ENCODE assay signal across 20 mouse cellular contexts in the genomic region with DNA sequence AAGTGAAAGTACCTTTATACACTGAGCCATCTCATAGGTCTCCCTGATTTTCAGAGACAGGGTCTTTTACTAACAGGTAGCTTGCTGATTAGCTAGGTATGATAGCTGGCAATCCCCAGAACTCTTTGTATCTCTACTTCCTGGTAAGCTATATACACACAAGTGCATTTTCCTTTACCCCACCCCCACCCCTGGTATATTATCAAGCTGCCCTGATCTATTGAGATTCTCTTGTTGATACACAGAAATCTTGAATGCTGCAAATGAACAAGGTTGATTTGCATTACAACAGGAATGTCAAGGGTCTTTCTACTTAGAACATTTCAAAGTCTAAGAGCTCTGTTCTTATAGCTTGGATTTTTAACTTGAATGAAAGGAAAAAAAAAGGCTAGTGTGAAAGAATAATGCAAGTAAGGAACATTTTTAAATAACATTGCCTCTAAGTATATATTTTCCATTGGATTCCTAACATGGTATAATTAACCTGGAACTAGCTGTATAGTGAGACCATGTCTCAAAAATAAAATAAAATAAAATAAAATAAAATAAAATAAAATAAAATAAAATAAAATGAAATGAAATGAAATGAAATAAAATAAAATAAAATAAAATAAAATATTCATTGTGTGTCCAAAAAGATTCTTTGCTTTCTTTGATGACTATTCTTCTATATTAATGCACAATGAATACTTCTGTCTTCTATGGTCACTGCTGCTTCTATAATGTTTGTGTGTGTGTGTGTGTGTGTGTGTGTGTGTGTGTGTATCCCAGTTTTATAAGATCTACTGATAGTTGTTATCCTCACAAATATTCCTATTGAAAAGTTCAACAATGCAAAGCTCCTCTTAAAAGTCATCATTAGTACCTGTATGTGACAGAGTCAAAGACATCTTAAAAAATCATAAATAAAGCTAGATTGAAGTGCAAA.
DNase-seq lines count a peak whose midpoint lies in the region; ATAC-seq and TF ChIP-seq lines count a peak whose summit lies in the region.
"Had no signal": no experiment of that assay in that cellular context is flagged by ENCODE, and none has a peak within 500 bp of the region (broad histone marks: within the 10 kb centered on the region; RNA-seq: fewer than 3 reads in every experiment).

No protein-coding gene starts in this region.

- H3K4me2 ChIP-seq in forebrain, embryonic 12.5 days: no peak overlapping the region
- no peak overlapping the region for H3K4me2 ChIP-seq in midbrain, embryonic 12.5 days (replicated peaks)
- H3K4me2 ChIP-seq in midbrain, embryonic 14.5 days (ENCODE audit: low read length): no peak overlapping the region
- H3K4me2 ChIP-seq in forebrain, embryonic 16.5 days (ENCODE audit: low read length): no peak overlapping the region
- H3K4me2 ChIP-seq in intestine, embryonic 15.5 days (replicated peaks): no peak overlapping the region
- H3K4me2 ChIP-seq: embryonic facial prominence, embryonic 12.5 days; heart, embryonic 13.5 days; hindbrain, embryonic 14.5 days had no signal

- H3K27ac ChIP-seq in forebrain, embryonic 12.5 days: no peak overlapping the region
- H3K27ac ChIP-seq in forebrain, embryonic 10.5 days: no peak overlapping the region
- no peak overlapping the region for H3K27ac ChIP-seq in midbrain, embryonic 12.5 days (replicated peaks)
- no peak overlapping the region for H3K27ac ChIP-seq in midbrain, embryonic 14.5 days (replicated peaks; ENCODE audit: low read depth, low read length)
- no peak overlapping the region for H3K27ac ChIP-seq in forebrain, embryonic 16.5 days (ENCODE audit: low read length)
- H3K27ac ChIP-seq in intestine, embryonic 15.5 days: no peak overlapping the region
- H3K27ac ChIP-seq: embryonic facial prominence, embryonic 12.5 days; heart, embryonic 13.5 days; hindbrain, embryonic 14.5 days had no signal

- no peak for TF ChIP-seq CTCF in brain, embryonic 14.5 days (IDR thresholded peaks at IDR 0.05; ENCODE audit: borderline replicate concordance, extremely low read depth, insufficient read depth, insufficient read length)

- no peaks in the 10 kb centered on the region for H3K36me3 ChIP-seq in forebrain, embryonic 12.5 days (replicated peaks)
- no peaks in the 10 kb centered on the region for H3K36me3 ChIP-seq in forebrain, embryonic 10.5 days (replicated peaks)
- H3K36me3 ChIP-seq in midbrain, embryonic 12.5 days: no peaks in the 10 kb centered on the region
- H3K36me3 ChIP-seq in midbrain, embryonic 14.5 days (ENCODE audit: control insufficient read depth, insufficient read depth, low read length): no peaks in the 10 kb centered on the region
- H3K36me3 ChIP-seq in forebrain, embryonic 16.5 days (ENCODE audit: control insufficient read depth, insufficient read depth): no peaks in the 10 kb centered on the region
- H3K36me3 ChIP-seq in intestine, embryonic 15.5 days: no peaks in the 10 kb centered on the region
- H3K36me3 ChIP-seq: embryonic facial prominence, embryonic 12.5 days; heart, embryonic 13.5 days had no signal

- H3K4me1 ChIP-seq in forebrain, embryonic 12.5 days: 0 out of 2 replicates have a peak, but pooled peaks cover 3% of the 10 kb centered on the region
- H3K4me1 ChIP-seq in forebrain, embryonic 10.5 days: peaks cover 4% of the 10 kb centered on the region; the same call in 1 of the 2 replicates
- H3K4me1 ChIP-seq in midbrain, embryonic 12.5 days: no peaks in the 10 kb centered on the region
- H3K4me1 ChIP-seq in midbrain, embryonic 14.5 days (ENCODE audit: control insufficient read depth, insufficient read depth, low read length): peaks cover 4% of the 10 kb centered on the region; the same call in 1 of the 2 replicates
- no peaks in the 10 kb centered on the region for H3K4me1 ChIP-seq in forebrain, embryonic 16.5 days (replicated peaks; ENCODE audit: control insufficient read depth, insufficient read depth, low read length)
- no peaks in the 10 kb centered on the region for H3K4me1 ChIP-seq in intestine, embryonic 15.5 days (replicated peaks)
- H3K4me1 ChIP-seq: embryonic facial prominence, embryonic 12.5 days; heart, embryonic 13.5 days had no signal

- H3K9ac ChIP-seq in forebrain, embryonic 12.5 days: no peak overlapping the region
- no peak overlapping the region for H3K9ac ChIP-seq in midbrain, embryonic 12.5 days (replicated peaks)
- no peak overlapping the region for H3K9ac ChIP-seq in midbrain, embryonic 14.5 days (replicated peaks; ENCODE audit: low read length)
- H3K9ac ChIP-seq in forebrain, embryonic 16.5 days (replicated peaks; ENCODE audit: low read depth, low read length): no peak overlapping the region
- no peak overlapping the region for H3K9ac ChIP-seq in intestine, embryonic 15.5 days
- H3K9ac ChIP-seq: embryonic facial prominence, embryonic 12.5 days; heart, embryonic 13.5 days; hindbrain, embryonic 14.5 days had no signal

- H3K27me3 ChIP-seq in forebrain, embryonic 12.5 days: no peaks in the 10 kb centered on the region
- H3K27me3 ChIP-seq in forebrain, embryonic 10.5 days (ENCODE audit: poor library complexity, severe bottlenecking): no peaks in the 10 kb centered on the region
- no peaks in the 10 kb centered on the region for H3K27me3 ChIP-seq in midbrain, embryonic 12.5 days
- H3K27me3 ChIP-seq in midbrain, embryonic 14.5 days (ENCODE audit: control insufficient read depth, insufficient read depth, low read length): no peaks in the 10 kb centered on the region
- H3K27me3 ChIP-seq in forebrain, embryonic 16.5 days (replicated peaks; ENCODE audit: control insufficient read depth, insufficient read depth, low read length): no peaks in the 10 kb centered on the region
- no peaks in the 10 kb centered on the region for H3K27me3 ChIP-seq in intestine, embryonic 15.5 days (replicated peaks)
- H3K27me3 ChIP-seq: CH12.LX; embryonic facial prominence, embryonic 12.5 days; heart, embryonic 13.5 days had no signal

- no peak for TF ChIP-seq POLR2A in brain, embryonic 14.5 days (IDR thresholded peaks at IDR 0.05; ENCODE audit: borderline replicate concordance, extremely low read depth, insufficient read depth, insufficient read length, poor library complexity, severe bottlenecking)

- no peaks in the 10 kb centered on the region for H3K9me3 ChIP-seq in forebrain, embryonic 12.5 days
- no peaks in the 10 kb centered on the region for H3K9me3 ChIP-seq in forebrain, embryonic 10.5 days
- no peaks in the 10 kb centered on the region for H3K9me3 ChIP-seq in midbrain, embryonic 12.5 days
- H3K9me3 ChIP-seq in midbrain, embryonic 14.5 days (ENCODE audit: control insufficient read depth, low read length): no peaks in the 10 kb centered on the region
- H3K9me3 ChIP-seq in forebrain, embryonic 16.5 days (ENCODE audit: control insufficient read depth, low read length): no peaks in the 10 kb centered on the region
- no peaks in the 10 kb centered on the region for H3K9me3 ChIP-seq in intestine, embryonic 15.5 days
- H3K9me3 ChIP-seq: embryonic facial prominence, embryonic 12.5 days; heart, embryonic 13.5 days had no signal

- H3K4me3 ChIP-seq in forebrain, embryonic 12.5 days (replicated peaks): no peak overlapping the region
- no peak overlapping the region for H3K4me3 ChIP-seq in forebrain, embryonic 10.5 days
- no peak overlapping the region for H3K4me3 ChIP-seq in midbrain, embryonic 12.5 days
- no peak overlapping the region for H3K4me3 ChIP-seq in midbrain, embryonic 14.5 days (replicated peaks; ENCODE audit: low read depth, low read length)
- H3K4me3 ChIP-seq in forebrain, embryonic 16.5 days (replicated peaks; ENCODE audit: low read length): no peak overlapping the region
- H3K4me3 ChIP-seq in intestine, embryonic 15.5 days (replicated peaks): no peak overlapping the region
- H3K4me3 ChIP-seq: embryonic facial prominence, embryonic 12.5 days; heart, embryonic 13.5 days had no signal

- no peak for DNase-seq in forebrain, embryonic 10.5 days (ENCODE audit: extremely low spot score, low spot score)
- no peak for DNase-seq in midbrain, embryonic 14.5 days
- peak; percentile 68 for DNase-seq in brain, embryonic 14.5 days (ENCODE audit: low read depth)
- DNase-seq: adrenal gland, postnatal 10 days; cerebellum, adult 18-20 months; cerebellum, adult 9-11 months; gastrocnemius, postnatal 36 days; heart, adult 11 months; heart, postnatal 36 days; kidney, adult 8-10 months had no signal

- peak; percentile 64; the same call in 1 of the 2 replicates for ATAC-seq in forebrain, embryonic 12.5 days (ENCODE audit: low FRiP score)
- peak; percentile 87 for ATAC-seq in midbrain, embryonic 12.5 days (ENCODE audit: low FRiP score, low read depth)
- no peak for ATAC-seq in midbrain, embryonic 14.5 days (ENCODE audit: low FRiP score, low TSS enrichment)
- peak; percentile 18; the same call in 1 of the 2 replicates for ATAC-seq in forebrain, embryonic 16.5 days
- no peak for ATAC-seq in intestine, embryonic 15.5 days
- ATAC-seq: intestine, postnatal 0 days; Patski had no signal

Comparison
In these comparisons a context has a peak if more than half of its experiments do, and no peak if none do; other contexts are left out.
1. ATAC-seq: peak in forebrain, embryonic 12.5 days (single experiment), midbrain, embryonic 12.5 days (single experiment) and forebrain, embryonic 16.5 days (single experiment); none in midbrain, embryonic 14.5 days (single experiment) and intestine, embryonic 15.5 days (single experiment).